Mouse (Mus musculus): ENCODE results near the gene Ttll7. TPM values are rescaled to one million over a fixed set of nuclear protein-coding genes. Genes with fewer than 3 reads are reported as not detected.
A peak's percentile ranks its signal among the peaks of the same experiment; 100 is the strongest.

Ttll7 gene
- polyA plus RNA-seq, 1 experiment from 2014 or later = 6.3 TPM

DNA sequence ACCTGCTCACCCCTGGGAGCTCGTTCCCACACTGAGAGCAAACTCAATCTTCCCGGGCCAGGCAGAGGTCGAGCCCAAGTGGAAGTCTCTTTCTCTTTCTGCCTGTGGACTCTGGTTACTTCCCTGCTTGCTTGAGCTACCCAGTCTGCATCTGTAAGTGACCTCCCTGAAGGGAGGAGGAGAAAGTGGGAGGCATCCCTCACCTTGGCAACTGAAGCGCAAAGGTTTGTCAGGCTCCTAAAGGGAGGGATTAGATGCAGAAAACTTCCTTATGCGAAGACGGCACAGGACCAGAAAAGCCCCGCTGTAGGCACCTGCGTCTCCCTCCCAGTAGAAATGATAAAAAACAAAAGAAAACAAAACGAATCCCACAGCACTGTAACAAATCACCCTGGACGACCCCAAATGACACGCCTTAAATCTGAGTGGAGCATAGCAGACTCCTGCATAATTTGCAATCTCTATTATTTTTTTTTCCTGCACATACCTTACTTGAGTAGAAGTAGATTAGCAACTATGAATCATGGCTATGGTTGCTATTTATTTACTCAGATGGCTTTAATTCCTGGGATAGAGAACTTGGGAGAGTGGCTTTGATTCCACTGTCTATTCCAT, 178.2 kb downstream of the Ttll7 start:
- H3K4me2 ChIP-seq = no peak overlapping the region
- H3K4me1 ChIP-seq (ENCODE audit: control insufficient read depth, insufficient read depth, low read length) = no peaks in the 10 kb centered on the region
- DNase-seq (ENCODE audit: low spot score, missing footprints) = no peak
- no peak overlapping the region for H3K9ac ChIP-seq (ENCODE audit: low read length)
- no peak overlapping the region for H3K27ac ChIP-seq (ENCODE audit: low read depth, low read length)
- H3K36me3 ChIP-seq (ENCODE audit: control insufficient read depth, insufficient read depth, low read length) = no peaks in the 10 kb centered on the region
- no peak overlapping the region for H3K4me3 ChIP-seq (ENCODE audit: low read depth, low read length)
- no peaks in the 10 kb centered on the region for H3K9me3 ChIP-seq (ENCODE audit: control insufficient read depth, low read length)
- WGBS = 47% methylated on average over 11 of the region's 11 CpGs
- no peaks in the 10 kb centered on the region for H3K27me3 ChIP-seq (ENCODE audit: control insufficient read depth, insufficient read depth, low read length)
- 0 out of 2 replicates have a peak, but pooled peaks have one; percentile 35 for ATAC-seq (ENCODE audit: low FRiP score)

Other genes starting within 250 kb of the Ttll7 start
- gene Dnase2b, start 236.8 kb upstream of the Ttll7 start, polyA plus RNA-seq (2014; fragmentation: Nextera tagmentation; extraction: Ambion mirVana) = not detected in 2 replicates
- not detected in 2 replicates for gene 4930503B20Rik, start 201.1 kb upstream of the Ttll7 start, polyA plus RNA-seq (2014; fragmentation: Nextera tagmentation; extraction: Ambion mirVana)
- gene Samd13, start 166.8 kb upstream of the Ttll7 start, polyA plus RNA-seq (2014; fragmentation: Nextera tagmentation; extraction: Ambion mirVana) = 0.26 and 0.80 TPM in 2 replicates
- gene Prkacb, start 39.4 kb upstream of the Ttll7 start, polyA plus RNA-seq (2014; fragmentation: Nextera tagmentation; extraction: Ambion mirVana) = 73.0 and 76.8 TPM in 2 replicates